In genomic region chr2:112262779-112263295, GRCm38 (mm10) we compare ENCODE assay signal across 7 mouse cellular contexts. TPM values are rescaled to one million over a fixed set of nuclear protein-coding genes. Genes with fewer than 3 reads are reported as not detected.
DNase-seq lines count a peak whose midpoint lies in the region; ATAC-seq and TF ChIP-seq lines count a peak whose summit lies in the region.

No protein-coding gene starts in this region.

- peak overlapping the region; percentile 59; the same call in 1 of the 2 replicates for H3K9ac ChIP-seq in lung, embryonic 15.5 days
- peak overlapping the region; percentile 57 for H3K9ac ChIP-seq in hindbrain, embryonic 11.5 days (ENCODE audit: low read depth, low read length)
- peak overlapping the region; percentile 65 for H3K9ac ChIP-seq in midbrain, embryonic 13.5 days (replicated peaks)

- 0 out of 2 replicates have a peak, but pooled peaks have one; percentile 12 for TF ChIP-seq CTCF in bone marrow, adult 2 months (IDR thresholded peaks at IDR 0.05; ENCODE audit: control insufficient read depth, insufficient read depth, low read length)

- H3K27me3 ChIP-seq in lung, embryonic 15.5 days: no peaks in the 10 kb centered on the region
- no peaks in the 10 kb centered on the region for H3K27me3 ChIP-seq in hindbrain, embryonic 11.5 days (ENCODE audit: control insufficient read depth, insufficient read depth, low read length)
- no peaks in the 10 kb centered on the region for H3K27me3 ChIP-seq in midbrain, embryonic 13.5 days

- peaks cover 23% of the 10 kb centered on the region for H3K4me1 ChIP-seq in lung, embryonic 15.5 days
- H3K4me1 ChIP-seq in bone marrow, adult 2 months (ENCODE audit: control insufficient read depth, insufficient read depth, low read length): no peaks in the 10 kb centered on the region
- no peaks in the 10 kb centered on the region for H3K4me1 ChIP-seq in hindbrain, embryonic 11.5 days (replicated peaks; ENCODE audit: control insufficient read depth, insufficient read depth, low read length)
- H3K4me1 ChIP-seq in midbrain, embryonic 13.5 days (replicated peaks): peaks cover 36% of the 10 kb centered on the region

- no peaks in the 10 kb centered on the region for H3K9me3 ChIP-seq in lung, embryonic 15.5 days
- no peaks in the 10 kb centered on the region for H3K9me3 ChIP-seq in hindbrain, embryonic 11.5 days (ENCODE audit: control insufficient read depth, low read length)
- H3K9me3 ChIP-seq in midbrain, embryonic 13.5 days: no peaks in the 10 kb centered on the region

- peak overlapping the region; percentile 62 for H3K4me3 ChIP-seq in lung, embryonic 15.5 days
- H3K4me3 ChIP-seq in bone marrow, adult 2 months (replicated peaks; ENCODE audit: control insufficient read depth, low read depth, low read length): no peak overlapping the region
- peak overlapping the region; percentile 56 for H3K4me3 ChIP-seq in hindbrain, embryonic 11.5 days (ENCODE audit: low read depth, low read length)
- H3K4me3 ChIP-seq in midbrain, embryonic 13.5 days (replicated peaks): peak overlapping the region; percentile 65

- WGBS in lung, embryonic 15.5 days: 30% methylated on average over 4 of the region's 4 CpGs
- 24% methylated on average over 4 of the region's 4 CpGs for WGBS in bone marrow, adult 2 months
- WGBS in hindbrain, embryonic 11.5 days: 33% methylated on average over 4 of the region's 4 CpGs
- WGBS in midbrain, embryonic 13.5 days: 43% methylated on average over 4 of the region's 4 CpGs

- no peak for DNase-seq in lung, postnatal 14 days
- no peak for DNase-seq in hindbrain, embryonic 11.5 days (ENCODE audit: low spot score)
- DNase-seq in urinary bladder, postnatal 25 days (ENCODE audit: low spot score): no peak
- DNase-seq in adrenal gland, adult (ENCODE audit: inconsistent age in 2 of 2, low spot score in 1 of 2): no peak

- peak overlapping the region; percentile 65 for H3K4me2 ChIP-seq in lung, embryonic 15.5 days
- H3K4me2 ChIP-seq in hindbrain, embryonic 11.5 days (replicated peaks; ENCODE audit: low read depth, low read length): peak overlapping the region; percentile 60
- peak overlapping the region; percentile 74 for H3K4me2 ChIP-seq in midbrain, embryonic 13.5 days (replicated peaks)

- no peaks in the 10 kb centered on the region for H3K36me3 ChIP-seq in lung, embryonic 15.5 days
- no peaks in the 10 kb centered on the region for H3K36me3 ChIP-seq in hindbrain, embryonic 11.5 days (ENCODE audit: control insufficient read depth, insufficient read depth, low read length)
- H3K36me3 ChIP-seq in midbrain, embryonic 13.5 days: no peaks in the 10 kb centered on the region

- no peak for ATAC-seq in lung, embryonic 15.5 days (ENCODE audit: borderline replicate concordance, extremely low read depth, low FRiP score, low TSS enrichment)
- ATAC-seq in hindbrain, embryonic 11.5 days (ENCODE audit: low FRiP score): no peak
- no peak for ATAC-seq in midbrain, embryonic 13.5 days

- TF ChIP-seq POLR2A in bone marrow, adult 2 months (IDR thresholded peaks at IDR 0.05; ENCODE audit: borderline replicate concordance, control insufficient read depth, low read depth, low read length): no peak

- no peak overlapping the region for H3K27ac ChIP-seq in lung, embryonic 15.5 days
- no peak overlapping the region for H3K27ac ChIP-seq in bone marrow, adult 2 months (ENCODE audit: control insufficient read depth, insufficient read depth, low read depth, low read length, poor library complexity)
- no peak overlapping the region for H3K27ac ChIP-seq in hindbrain, embryonic 11.5 days (ENCODE audit: low read depth, low read length)
- H3K27ac ChIP-seq in midbrain, embryonic 13.5 days: no peak overlapping the region

RNA-seq across cellular contexts. Expression of gene Nop10, which starts 1.1 kb away (rescaled TPM):
- 182 and 204 TPM in 2 replicates for polyA plus RNA-seq in lung, embryonic 15.5 days (2015; fragmentation: Nextera tagmentation; extraction: Ambion mirVana)
- 34.5 and 79.9 TPM in 2 replicates for polyA plus RNA-seq in bone marrow, adult 2 months (2011; ENCODE audit: insufficient read depth, insufficient read length, low replicate concordance, missing spikeins)
- 148 and 163 TPM in 2 replicates for polyA plus RNA-seq in hindbrain, embryonic 11.5 days (2014; fragmentation: Nextera tagmentation; extraction: Ambion mirVana)
- polyA plus RNA-seq in midbrain, embryonic 13.5 days (2015; fragmentation: Nextera tagmentation; extraction: Ambion mirVana): 152 and 160 TPM in 2 replicates

RNA-seq across cellular contexts. Expression of gene Slc12a6, which starts 2.8 kb away (rescaled TPM):
- polyA plus RNA-seq in lung, embryonic 15.5 days (2015; fragmentation: Nextera tagmentation; extraction: Ambion mirVana): 6.8 and 9.3 TPM in 2 replicates
- polyA plus RNA-seq in bone marrow, adult 2 months (2011; ENCODE audit: insufficient read depth, insufficient read length, low replicate concordance, missing spikeins): 24.4 and 45.4 TPM in 2 replicates
- 13.7 and 14.2 TPM in 2 replicates for polyA plus RNA-seq in hindbrain, embryonic 11.5 days (2014; fragmentation: Nextera tagmentation; extraction: Ambion mirVana)
- polyA plus RNA-seq in midbrain, embryonic 13.5 days (2015; fragmentation: Nextera tagmentation; extraction: Ambion mirVana): 16.4 TPM in 2 replicates

RNA-seq across cellular contexts. Expression of gene Gm21985, which starts 3.3 kb away (rescaled TPM):
- polyA plus RNA-seq in lung, embryonic 15.5 days (2015; fragmentation: Nextera tagmentation; extraction: Ambion mirVana): not detected in 2 replicates
- 0.85 TPM in 1 of 2 replicates, not detected in the other for polyA plus RNA-seq in bone marrow, adult 2 months (2011; ENCODE audit: insufficient read depth, insufficient read length, low replicate concordance, missing spikeins)
- not detected in 2 replicates for polyA plus RNA-seq in hindbrain, embryonic 11.5 days (2014; fragmentation: Nextera tagmentation; extraction: Ambion mirVana)
- polyA plus RNA-seq in midbrain, embryonic 13.5 days (2015; fragmentation: Nextera tagmentation; extraction: Ambion mirVana): not detected in 2 replicates

RNA-seq across cellular contexts. Expression of gene Nutm1, which starts 3.7 kb away (rescaled TPM):
- polyA plus RNA-seq in lung, embryonic 15.5 days (2015; fragmentation: Nextera tagmentation; extraction: Ambion mirVana): not detected in 2 replicates
- polyA plus RNA-seq in bone marrow, adult 2 months (2011; ENCODE audit: insufficient read depth, insufficient read length, low replicate concordance, missing spikeins): not detected in 2 replicates
- polyA plus RNA-seq in hindbrain, embryonic 11.5 days (2014; fragmentation: Nextera tagmentation; extraction: Ambion mirVana): 0.05 and 0.07 TPM in 2 replicates
- 0.05 TPM in 1 of 2 replicates, not detected in the other for polyA plus RNA-seq in midbrain, embryonic 13.5 days (2015; fragmentation: Nextera tagmentation; extraction: Ambion mirVana)

RNA-seq across cellular contexts. Expression of gene Lpcat4, which starts 23.6 kb away (rescaled TPM):
- 16.3 and 17.3 TPM in 2 replicates for polyA plus RNA-seq in lung, embryonic 15.5 days (2015; fragmentation: Nextera tagmentation; extraction: Ambion mirVana)
- 26.1 and 28.3 TPM in 2 replicates for polyA plus RNA-seq in bone marrow, adult 2 months (2011; ENCODE audit: insufficient read depth, insufficient read length, low replicate concordance, missing spikeins)
- polyA plus RNA-seq in hindbrain, embryonic 11.5 days (2014; fragmentation: Nextera tagmentation; extraction: Ambion mirVana): 9.7 and 10.1 TPM in 2 replicates
- polyA plus RNA-seq in midbrain, embryonic 13.5 days (2015; fragmentation: Nextera tagmentation; extraction: Ambion mirVana): 13.7 and 13.9 TPM in 2 replicates
